Mouse (Mus musculus): ENCODE results near the gene Zswim8.

DNA sequence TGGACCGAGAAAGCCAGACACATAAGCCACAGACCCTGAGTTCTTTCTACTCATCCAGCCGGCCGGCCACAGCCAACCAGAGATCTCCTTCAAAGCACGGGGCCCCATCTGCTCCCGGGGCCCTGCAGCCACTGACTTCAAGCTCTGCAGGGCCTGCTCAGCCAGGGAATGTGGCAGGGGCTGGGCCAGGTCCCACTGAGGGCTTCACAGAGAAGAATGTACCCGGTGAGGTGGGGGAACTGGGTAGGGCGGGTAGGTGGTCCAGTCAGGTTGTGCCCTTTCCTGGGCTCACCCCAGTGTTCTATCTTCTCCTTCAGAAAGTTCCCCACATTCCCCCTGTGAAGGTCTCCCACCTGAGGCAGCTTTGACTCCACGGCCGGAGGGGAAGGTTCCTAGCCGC lies 11.1 kb downstream of the Zswim8 start:
- TF ChIP-seq ZC3H11A (IDR thresholded peaks at IDR 0.05; ENCODE audit: borderline replicate concordance, low read depth, low read length): no peak
- TF ChIP-seq HCFC1 (IDR thresholded peaks at IDR 0.05; ENCODE audit: borderline replicate concordance, insufficient read depth, low read length): no peak

Data from ES-E14 (cell line).